Mouse (Mus musculus): ENCODE data around the gene Ralgps2. TPM values are rescaled to one million over a fixed set of nuclear protein-coding genes. Genes with fewer than 3 reads are reported as not detected.
A peak's percentile ranks its signal among the peaks of the same experiment; 100 is the strongest.

The Ralgps2 gene
- polyA plus RNA-seq, 1 experiment from 2014 or later, result 34.1 TPM

DNA sequence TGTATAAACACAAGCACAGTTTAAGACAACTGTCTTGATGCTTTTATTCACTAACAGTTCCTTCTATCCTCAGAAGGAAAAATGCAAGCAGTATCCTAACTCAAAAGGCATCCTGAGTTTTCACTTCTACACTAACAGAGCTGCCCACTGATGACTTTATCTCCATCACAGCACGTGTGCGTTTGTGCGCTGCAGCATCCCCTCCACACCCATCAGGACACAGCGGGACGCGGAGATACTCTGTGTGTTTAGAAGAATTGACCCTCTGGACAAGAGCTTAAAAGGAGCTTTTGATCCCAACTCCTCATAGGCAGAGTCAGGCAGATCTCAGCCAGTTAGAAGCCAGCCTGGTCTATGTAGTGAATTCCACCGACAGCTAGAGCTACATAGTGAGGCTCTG lies 2.0 kb downstream of the Ralgps2 start:
- ATAC-seq, result no peak
- H3K4me1 ChIP-seq (replicated peaks; ENCODE audit: control insufficient read depth, insufficient read depth, low read length), result no peaks in the 10 kb centered on the region; the same call in none of the 2 replicates
- H3K36me3 ChIP-seq (ENCODE audit: control insufficient read depth, insufficient read depth), result no peaks in the 10 kb centered on the region
- no peak overlapping the region for H3K4me3 ChIP-seq (ENCODE audit: low read depth, low read length)
- H3K9me3 ChIP-seq (ENCODE audit: control insufficient read depth), result no peaks in the 10 kb centered on the region
- H3K27me3 ChIP-seq (replicated peaks; ENCODE audit: control insufficient read depth, insufficient read depth, low read length), result no peaks in the 10 kb centered on the region
- no peak overlapping the region for H3K27ac ChIP-seq (ENCODE audit: low read depth, low read length)
- H3K9ac ChIP-seq (ENCODE audit: low read depth, low read length), result no peak overlapping the region
- TF ChIP-seq CTCF (IDR thresholded peaks at IDR 0.05; ENCODE audit: low read depth), result no peak
- WGBS, result 79% methylated on average over 7 of the region's 7 CpGs
- H3K4me2 ChIP-seq (replicated peaks; ENCODE audit: low read depth), result no peak overlapping the region

DNA sequence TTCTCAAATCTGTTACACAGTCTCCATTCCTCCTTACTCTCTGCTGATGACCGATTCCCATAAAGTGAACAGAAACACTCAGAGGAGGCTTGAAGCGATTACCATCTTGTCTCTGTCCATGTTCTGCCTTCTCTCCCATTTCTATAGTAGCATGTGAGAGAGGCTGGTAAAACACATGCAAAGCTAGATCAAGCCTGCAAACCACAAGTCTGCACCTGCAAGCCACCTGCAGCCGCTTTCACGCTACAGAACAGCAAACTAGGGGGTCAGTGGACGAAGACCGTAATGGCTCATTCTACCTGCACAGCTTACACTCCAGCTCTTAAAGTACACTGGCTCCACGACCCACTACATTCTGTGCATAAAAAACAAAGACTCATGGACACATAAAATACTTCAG lies 5.7 kb downstream of the Ralgps2 start:
- no peak for TF ChIP-seq CTCF (IDR thresholded peaks at IDR 0.05; ENCODE audit: low read depth)
- Histone ChIP-seq H3K4me3 (ENCODE audit: low read depth, low read length) (no peak overlapping the region), H3K27me3 (replicated peaks; ENCODE audit: control insufficient read depth, insufficient read depth, low read length) (no peaks in the 10 kb centered on the region), H3K4me1 (replicated peaks; ENCODE audit: control insufficient read depth, insufficient read depth, low read length) (no peaks in the 10 kb centered on the region; the same call in 1 of the 2 replicates), H3K9ac (ENCODE audit: low read depth, low read length) (no peak overlapping the region), H3K9me3 (ENCODE audit: control insufficient read depth) (no peaks in the 10 kb centered on the region), H3K36me3 (ENCODE audit: control insufficient read depth, insufficient read depth) (no peaks in the 10 kb centered on the region), H3K4me2 (replicated peaks; ENCODE audit: low read depth) (no peak overlapping the region), H3K27ac (ENCODE audit: low read depth, low read length) (no peak overlapping the region)
- ATAC-seq, result no peak
- 94% methylated on average over 7 of the region's 7 CpGs for WGBS

DNA sequence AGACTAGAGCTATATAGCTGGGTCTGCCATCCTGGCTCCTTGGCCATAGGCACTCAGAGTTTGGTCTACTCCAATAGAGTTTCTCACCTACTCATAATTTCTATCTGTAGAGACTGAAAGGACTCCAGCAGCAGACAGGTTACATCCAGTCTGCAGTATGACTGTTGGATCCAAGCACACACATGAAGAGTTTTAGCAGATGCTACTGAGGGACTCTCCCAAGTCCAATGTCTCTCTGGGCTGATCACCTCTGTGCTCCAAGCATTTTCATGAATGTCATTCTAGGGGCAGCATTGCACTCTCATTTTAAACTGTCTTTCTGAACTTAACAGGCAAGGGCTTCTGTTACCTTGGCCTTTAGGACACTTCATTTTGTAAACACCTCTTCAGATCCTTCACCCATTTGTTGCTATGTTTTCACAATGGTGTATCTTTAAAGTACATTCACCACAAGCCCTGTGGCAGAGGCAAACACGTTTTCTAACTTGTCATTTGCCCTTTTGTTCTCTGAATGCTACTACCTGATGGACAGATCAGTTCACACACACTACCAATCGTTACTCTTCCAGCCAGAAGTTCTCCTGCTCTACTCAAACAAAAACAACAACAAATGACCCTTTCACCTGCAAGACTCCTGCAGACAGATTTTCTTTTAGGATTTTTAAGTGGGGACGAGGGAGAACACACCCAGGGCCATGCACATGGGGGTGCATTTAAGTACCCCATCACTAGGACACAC lies 7.2 kb downstream of the Ralgps2 start:
- 44% methylated on average over 3 of the region's 3 CpGs for WGBS
- Histone ChIP-seq H3K4me1 (replicated peaks; ENCODE audit: control insufficient read depth, insufficient read depth, low read length) (no peaks in the 10 kb centered on the region), H3K27me3 (replicated peaks; ENCODE audit: control insufficient read depth, insufficient read depth, low read length) (no peaks in the 10 kb centered on the region), H3K4me3 (ENCODE audit: low read depth, low read length) (no peak overlapping the region), H3K27ac (ENCODE audit: low read depth, low read length) (no peak overlapping the region), H3K4me2 (replicated peaks; ENCODE audit: low read depth) (no peak overlapping the region), H3K9me3 (ENCODE audit: control insufficient read depth) (no peaks in the 10 kb centered on the region), H3K9ac (ENCODE audit: low read depth, low read length) (no peak overlapping the region), H3K36me3 (ENCODE audit: control insufficient read depth, insufficient read depth) (no peaks in the 10 kb centered on the region)
- no peak for TF ChIP-seq CTCF (IDR thresholded peaks at IDR 0.05; ENCODE audit: low read depth)
- ATAC-seq, result no peak

DNA sequence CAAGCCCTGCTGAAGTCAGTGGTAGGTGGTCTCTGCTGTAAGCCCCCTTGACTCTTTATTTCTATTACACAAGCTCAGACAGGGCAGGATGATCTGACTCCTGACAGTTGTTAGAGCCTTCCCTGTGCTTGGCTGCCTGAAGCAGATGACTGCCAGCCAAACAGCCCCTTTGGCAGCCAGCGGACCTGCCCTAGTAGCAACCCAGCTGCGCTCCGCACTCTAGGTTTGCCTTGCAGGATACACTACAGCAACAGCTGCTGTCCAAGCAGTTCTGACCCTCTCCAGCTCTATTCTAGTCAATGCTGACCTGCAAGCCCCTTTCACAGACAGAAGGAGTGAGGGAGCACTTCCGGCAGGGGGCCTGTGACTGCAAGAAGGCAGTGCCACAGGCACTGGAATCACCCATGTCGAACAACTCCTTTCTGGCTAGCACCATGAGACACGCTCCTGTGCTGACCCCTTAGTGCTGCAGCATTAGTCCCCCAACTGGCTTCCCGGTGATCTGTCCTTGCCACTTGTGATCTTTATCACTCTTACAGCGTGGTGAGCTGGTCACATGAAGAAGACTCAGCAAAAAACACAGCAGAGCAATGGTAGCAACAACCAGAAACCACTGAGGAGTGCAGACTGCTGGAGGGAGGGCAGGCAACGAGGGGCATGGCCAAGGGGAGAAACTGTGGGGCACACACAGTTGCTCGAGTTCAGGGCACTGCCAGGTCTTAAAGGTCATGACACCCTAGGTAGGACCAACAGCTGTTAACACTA lies 8.1 kb downstream of the Ralgps2 start:
- no peak overlapping the region for H3K27ac ChIP-seq (ENCODE audit: low read depth, low read length)
- WGBS, result 71% methylated on average over 10 of the region's 10 CpGs

DNA sequence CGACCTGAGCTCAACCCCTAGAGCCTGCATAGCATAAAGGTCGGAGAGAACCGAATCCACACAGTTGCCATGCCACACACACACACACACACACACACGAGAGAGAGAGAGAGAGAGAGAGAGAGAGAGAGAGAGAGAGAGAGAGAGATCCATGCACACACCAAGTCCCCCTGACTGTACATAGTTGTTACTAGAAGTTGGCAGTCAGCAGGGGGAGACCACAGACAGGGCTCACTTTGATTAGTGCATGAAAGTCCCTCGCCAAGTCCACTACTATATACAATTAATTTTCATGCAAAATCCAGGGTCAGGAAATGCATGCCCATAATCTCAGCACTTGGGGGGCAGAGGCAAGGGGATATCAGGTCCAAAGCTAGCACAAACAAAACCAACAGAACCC lies 9.2 kb downstream of the Ralgps2 start:
- 71% methylated on average over 5 of the region's 5 CpGs for WGBS
- peak; percentile 54 for TF ChIP-seq CTCF (IDR thresholded peaks at IDR 0.05; ENCODE audit: low read depth)
- ATAC-seq, result no peak

More for the DNA sequence above, 8.1 kb downstream of the Ralgps2 start:
- no peak overlapping the region for H3K4me2 ChIP-seq (replicated peaks; ENCODE audit: low read depth)
- H3K9ac ChIP-seq (ENCODE audit: low read depth, low read length), result no peak overlapping the region
- H3K36me3 ChIP-seq (ENCODE audit: control insufficient read depth, insufficient read depth), result no peaks in the 10 kb centered on the region
- H3K4me1 ChIP-seq (replicated peaks; ENCODE audit: control insufficient read depth, insufficient read depth, low read length), result no peaks in the 10 kb centered on the region
- TF ChIP-seq CTCF (IDR thresholded peaks at IDR 0.05; ENCODE audit: low read depth), result no peak
- no peaks in the 10 kb centered on the region for H3K9me3 ChIP-seq (ENCODE audit: control insufficient read depth)
- no peak for ATAC-seq
- no peaks in the 10 kb centered on the region for H3K27me3 ChIP-seq (replicated peaks; ENCODE audit: control insufficient read depth, insufficient read depth, low read length)
- no peak overlapping the region for H3K4me3 ChIP-seq (ENCODE audit: low read depth, low read length)

DNA sequence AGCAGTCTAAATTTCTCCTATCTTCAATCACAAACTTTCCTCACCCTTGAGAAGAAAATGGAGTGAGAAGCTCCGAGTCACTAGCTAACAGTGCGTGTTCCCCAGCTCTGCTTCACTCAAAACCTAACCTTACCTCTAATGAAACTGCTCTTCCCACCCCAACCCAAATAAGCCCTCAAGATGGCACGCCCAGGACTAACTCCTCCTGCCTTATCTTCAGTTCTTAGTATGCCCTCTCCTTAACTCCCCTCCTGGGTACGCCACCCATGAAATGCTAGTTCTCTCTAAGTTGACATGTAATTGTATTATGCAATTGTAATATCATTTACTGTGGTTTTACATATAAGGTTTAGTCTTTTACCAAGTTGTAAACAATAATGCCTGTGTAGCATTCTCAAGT lies 11.2 kb downstream of the Ralgps2 start:
- Histone ChIP-seq H3K9ac (ENCODE audit: low read depth, low read length) (no peak overlapping the region), H3K9me3 (ENCODE audit: control insufficient read depth) (no peaks in the 10 kb centered on the region), H3K36me3 (ENCODE audit: control insufficient read depth, insufficient read depth) (no peaks in the 10 kb centered on the region), H3K4me2 (replicated peaks; ENCODE audit: low read depth) (no peak overlapping the region), H3K27ac (ENCODE audit: low read depth, low read length) (no peak overlapping the region), H3K27me3 (replicated peaks; ENCODE audit: control insufficient read depth, insufficient read depth, low read length) (no peaks in the 10 kb centered on the region), H3K4me1 (replicated peaks; ENCODE audit: control insufficient read depth, insufficient read depth, low read length) (no peaks in the 10 kb centered on the region), H3K4me3 (ENCODE audit: low read depth, low read length) (no peak overlapping the region)
- ATAC-seq, result no peak
- 81% methylated on average over 4 of the region's 4 CpGs for WGBS
- TF ChIP-seq CTCF (IDR thresholded peaks at IDR 0.05; ENCODE audit: low read depth), result no peak

More for the DNA sequence above, 9.2 kb downstream of the Ralgps2 start:
- Histone ChIP-seq H3K4me2 (replicated peaks; ENCODE audit: low read depth) (no peak overlapping the region), H3K4me3 (ENCODE audit: low read depth, low read length) (no peak overlapping the region), H3K27ac (ENCODE audit: low read depth, low read length) (no peak overlapping the region), H3K36me3 (ENCODE audit: control insufficient read depth, insufficient read depth) (no peaks in the 10 kb centered on the region), H3K4me1 (replicated peaks; ENCODE audit: control insufficient read depth, insufficient read depth, low read length) (no peaks in the 10 kb centered on the region), H3K9ac (ENCODE audit: low read depth, low read length) (no peak overlapping the region), H3K27me3 (replicated peaks; ENCODE audit: control insufficient read depth, insufficient read depth, low read length) (no peaks in the 10 kb centered on the region), H3K9me3 (ENCODE audit: control insufficient read depth) (no peaks in the 10 kb centered on the region)

All from intestine, postnatal 0 days (tissue).